Mouse (Mus musculus) embryo, embryonic 10.5 days (tissue): ENCODE data around the gene Oasl1.
"Not testable (repeated sequence)": the region's sequence is repeated elsewhere in the genome, so short reads cannot be mapped to it uniquely, and the experiment has no call there.

Source experiments
- DNase-seq: peaks from one replicate; pipeline ENCODE4 v3.0.0-alpha.2; 2015; ENCODE audit warnings: low spot score

The Oasl1 gene

GRCm38 (mm10) chr5:114926153-114926684 lies 3.2 kb downstream of the Oasl1 start:
- no peak for DNase-seq

GRCm38 (mm10) chr5:114926753-114927152 lies 3.7 kb downstream of the Oasl1 start:
- no peak for DNase-seq

GRCm38 (mm10) chr5:114931626-114932025 lies 8.6 kb downstream of the Oasl1 start:
- no peak for DNase-seq

- no peak for DNase-seq
Measured at GRCm38 (mm10) chr5:114933206-114933605, 10.2 kb downstream of the Oasl1 start.

- DNase-seq = peak; percentile 43
Measured at GRCm38 (mm10) chr5:114935838-114936237, 12.8 kb downstream of the Oasl1 start.

GRCm38 (mm10) chr5:114941138-114941537 lies 18.1 kb downstream of the Oasl1 start:
- not testable (repeated sequence) for DNase-seq

GRCm38 (mm10) chr5:114942074-114942765 lies 19.2 kb downstream of the Oasl1 start, which contains the start of gene 2210016L21Rik:
Gene 2210016L21Rik, plus strand, starts transcription at chr5:114942158.
- DNase-seq = peak; percentile 96

- DNase-seq = no peak
Measured at GRCm38 (mm10) chr5:114942766-114943130, 19.7 kb downstream of the Oasl1 start.

GRCm38 (mm10) chr5:114945072-114945471 lies 22.0 kb downstream of the Oasl1 start:
- DNase-seq = no peak

GRCm38 (mm10) chr5:114948891-114949290 lies 25.9 kb downstream of the Oasl1 start:
- DNase-seq = no peak

GRCm38 (mm10) chr5:114949316-114949715 lies 26.3 kb downstream of the Oasl1 start:
- DNase-seq = no peak

- DNase-seq = no peak
Measured at GRCm38 (mm10) chr5:114949812-114950211, 26.8 kb downstream of the Oasl1 start.

GRCm38 (mm10) chr5:114950669-114951068 lies 27.6 kb downstream of the Oasl1 start:
- DNase-seq = no peak

- no peak for DNase-seq
Measured at GRCm38 (mm10) chr5:114951279-114951880, 28.3 kb downstream of the Oasl1 start.

GRCm38 (mm10) chr5:114953326-114953725 lies 30.3 kb downstream of the Oasl1 start:
- no peak for DNase-seq

GRCm38 (mm10) chr5:114958069-114958468 lies 35.0 kb downstream of the Oasl1 start:
- DNase-seq = no peak

- DNase-seq = peak; percentile 32
Measured at GRCm38 (mm10) chr5:114961590-114962360, 38.7 kb downstream of the Oasl1 start.

- DNase-seq = no peak
Measured at GRCm38 (mm10) chr5:114964315-114964966, 41.4 kb downstream of the Oasl1 start.

GRCm38 (mm10) chr5:114964967-114965898 lies 42.2 kb downstream of the Oasl1 start:
- no peak for DNase-seq

- DNase-seq = no peak
Measured at GRCm38 (mm10) chr5:114967523-114968268, 44.7 kb downstream of the Oasl1 start.
